Mouse (Mus musculus): Measurements from ENCODE around the gene 4933411K16Rik.

GRCm38 (mm10) chr19:42054255-42054654 is 2.2 kb downstream of the 4933411K16Rik start:
- TF ChIP-seq CTCF (conservative IDR thresholded peaks at IDR 0.05; ENCODE audit: insufficient read depth, insufficient read length, low read depth, low read length) (no peak), POLR2A (IDR thresholded peaks at IDR 0.05; ENCODE audit: low read depth, low read length) (no peak)

All from kidney, adult 2 months (tissue).